Mouse (Mus musculus) MEL (cell line): ENCODE measurements around the gene Alg5. TPM values are rescaled to one million over a fixed set of nuclear protein-coding genes. Genes with fewer than 3 reads are reported as not detected.
A peak's percentile ranks its signal among the peaks of the same experiment; 100 is the strongest.

Experiments used
- DNase-seq: peaks from one replicate; pipeline ENCODE4 v3.0.0; 2011; ENCODE audit warnings: low read depth, low spot score
- H3K27ac ChIP-seq: 2 replicates; pipeline ENCODE4 v1.5.1; 2012; ENCODE audit warnings: low read depth, mild to moderate bottlenecking, control low read depth, low read length, moderate library complexity; ENCODE audit not compliant: control insufficient read depth
- H3K27me3 ChIP-seq, 2 experiments: fragments of 150-350 bp in 1 of 2; sonication (generic) in 1 of 2; 2 replicates each; pipeline ENCODE4 v1.6.1; 2012; ENCODE audit warnings: low read length in 2 of 2, mild to moderate bottlenecking in 2 of 2, improper control_type of control experiment in 1 of 2, moderate library complexity in 1 of 2; ENCODE audit not compliant: insufficient read depth in 2 of 2, control insufficient read depth in 1 of 2
- H3K36me3 ChIP-seq, 2 experiments: 2 replicates each; pipeline ENCODE4 v1.6.1; 2012 to 2014; ENCODE audit warnings: low read length in 2 of 2, improper control_type of control experiment in 1 of 2, inconsistent platforms in 1 of 2, mild to moderate bottlenecking in 1 of 2; ENCODE audit not compliant: insufficient read depth in 2 of 2, control insufficient read depth in 1 of 2
- H3K4me1 ChIP-seq, 2 experiments: fragments of 150-350 bp in 1 of 2; sonication (generic) in 1 of 2; 2 replicates each; pipeline ENCODE4 v1.6.1; 2012; ENCODE audit warnings: low read length in 2 of 2, improper control_type of control experiment in 1 of 2, mild to moderate bottlenecking in 1 of 2; ENCODE audit not compliant: insufficient read depth in 2 of 2, control insufficient read depth in 1 of 2
- H3K4me3 ChIP-seq, 2 experiments: fragments of 150-350 bp in 1 of 2; sonication (generic) in 1 of 2; 2 replicates each; pipeline ENCODE4 v1.5.1; 2012; ENCODE audit warnings: low read depth in 2 of 2, low read length in 2 of 2, mild to moderate bottlenecking in 2 of 2, moderate library complexity in 2 of 2, control low read depth in 1 of 2, improper control_type of control experiment in 1 of 2; ENCODE audit not compliant: control insufficient read depth in 1 of 2, insufficient read depth in 1 of 2
- H3K79me2 ChIP-seq: 2 replicates; pipeline ENCODE4 v1.6.1; 2012; ENCODE audit warnings: mild to moderate bottlenecking, low read length, moderate library complexity; ENCODE audit not compliant: control insufficient read depth, poor library complexity, insufficient read depth
- H3K9ac ChIP-seq: 2 replicates; pipeline ENCODE4 v1.6.1; 2012; ENCODE audit warnings: low read depth, mild to moderate bottlenecking, control low read depth, low read length, moderate library complexity; ENCODE audit not compliant: control insufficient read depth, poor library complexity, severe bottlenecking
- H3K9me3 ChIP-seq: fragments of 150-350 bp; sonication (generic); replicated peaks from 2 replicates; pipeline ENCODE4 v1.6.1; 2012; ENCODE audit warnings: mild to moderate bottlenecking, low read length, improper control_type of control experiment, moderate library complexity; ENCODE audit not compliant: insufficient read depth
- BHLHE40 ChIP-seq: IDR thresholded peaks from 2 replicates; pipeline ENCODE4 v1.6.1; 2012; ENCODE audit warnings: low read depth, mild to moderate bottlenecking, inconsistent platforms, low read length, improper control_type of control experiment, borderline replicate concordance
- CTCF ChIP-seq, 3 experiments: IDR thresholded peaks in 2 of 3; conservative IDR thresholded peaks in 1 of 3; 2 replicates each; pipeline ENCODE4 v1.5.1; 2011 to 2012; ENCODE audit warnings: low read length in 3 of 3, low read depth in 2 of 3, mild to moderate bottlenecking in 2 of 3, improper control_type of control experiment in 1 of 3, inconsistent platforms in 1 of 3, mixed read lengths in 1 of 3, moderate library complexity in 1 of 3; ENCODE audit not compliant: control insufficient read depth in 1 of 3, insufficient read depth in 1 of 3, poor library complexity in 1 of 3, severe bottlenecking in 1 of 3
- E2F4 ChIP-seq: IDR thresholded peaks from 2 replicates; pipeline ENCODE4 v1.6.1; 2011; ENCODE audit warnings: low read depth, low read length, improper control_type of control experiment, borderline replicate concordance
- ELF1 ChIP-seq: IDR thresholded peaks from 2 replicates; pipeline ENCODE4 v1.6.1; 2014; ENCODE audit warnings: low read depth, mild to moderate bottlenecking, inconsistent platforms, low read length, improper control_type of control experiment, moderate library complexity
- GABPA ChIP-seq: IDR thresholded peaks from 2 replicates; pipeline ENCODE4 v1.6.1; 2012; ENCODE audit warnings: low read depth, mild to moderate bottlenecking, inconsistent platforms, low read length, improper control_type of control experiment, moderate library complexity
- GATA1 ChIP-seq: IDR thresholded peaks from 2 replicates; pipeline ENCODE4 v1.6.1; 2011; ENCODE audit warnings: low read depth, low read length, improper control_type of control experiment
- HCFC1 ChIP-seq: IDR thresholded peaks from 2 replicates; pipeline ENCODE4 v1.6.1; 2012; ENCODE audit warnings: low read depth, mild to moderate bottlenecking, inconsistent platforms, low read length, improper control_type of control experiment, moderate library complexity
- JUND ChIP-seq: IDR thresholded peaks from 2 replicates; pipeline ENCODE4 v1.6.1; 2011; ENCODE audit warnings: low read depth, mild to moderate bottlenecking, improper control_type of control experiment, low read length
- MAFK ChIP-seq: IDR thresholded peaks from 2 replicates; pipeline ENCODE4 v1.6.1; 2011; ENCODE audit warnings: low read depth, mild to moderate bottlenecking, low read length, improper control_type of control experiment, borderline replicate concordance
- MAZ ChIP-seq: IDR thresholded peaks from 2 replicates; pipeline ENCODE4 v1.6.1; 2012; ENCODE audit warnings: low read depth, mild to moderate bottlenecking, inconsistent platforms, low read length, improper control_type of control experiment
- MEF2A ChIP-seq: IDR thresholded peaks from 2 replicates; pipeline ENCODE4 v1.6.1; 2014; ENCODE audit warnings: low read depth, mild to moderate bottlenecking, inconsistent platforms, low read length, improper control_type of control experiment; ENCODE audit not compliant: poor library complexity, insufficient replicate concordance, severe bottlenecking; ENCODE audit errors: extremely low read depth
- MXI1 ChIP-seq: IDR thresholded peaks from 2 replicates; pipeline ENCODE4 v1.6.1; 2011; ENCODE audit warnings: mild to moderate bottlenecking, low read depth, low read length, improper control_type of control experiment
- MYC ChIP-seq: IDR thresholded peaks from 2 replicates; pipeline ENCODE4 v1.6.1; 2011; ENCODE audit warnings: low read depth, mild to moderate bottlenecking, low read length, improper control_type of control experiment, moderate library complexity
- NELFE ChIP-seq: IDR thresholded peaks from 2 replicates; pipeline ENCODE4 v1.6.1; 2011; ENCODE audit warnings: low read depth, low read length, improper control_type of control experiment
- NRF1 ChIP-seq: IDR thresholded peaks from 2 replicates; pipeline ENCODE4 v1.6.1; 2014; ENCODE audit warnings: low read depth, mild to moderate bottlenecking, inconsistent platforms, low read length, improper control_type of control experiment, moderate library complexity; ENCODE audit not compliant: poor library complexity, insufficient read depth, severe bottlenecking
- POLR2A ChIP-seq, 2 experiments: IDR thresholded peaks; 2 replicates each; pipeline ENCODE4 v1.6.1; 2011 to 2012; ENCODE audit warnings: low read length in 2 of 2, mild to moderate bottlenecking in 2 of 2, control low read depth in 1 of 2, improper control_type of control experiment in 1 of 2, low read depth in 1 of 2, moderate library complexity in 1 of 2; ENCODE audit not compliant: control insufficient read depth in 1 of 2, insufficient read depth in 1 of 2, poor library complexity in 1 of 2
- POLR2AphosphoS2 ChIP-seq: IDR thresholded peaks from 2 replicates; pipeline ENCODE4 v1.6.1; 2011; ENCODE audit warnings: low read length, improper control_type of control experiment
- RAD21 ChIP-seq: IDR thresholded peaks from 2 replicates; pipeline ENCODE4 v1.6.1; 2011; ENCODE audit warnings: mild to moderate bottlenecking, low read depth, low read length, improper control_type of control experiment
- RCOR1 ChIP-seq: IDR thresholded peaks from 2 replicates; pipeline ENCODE4 v1.6.1; 2012; ENCODE audit warnings: low read depth, mild to moderate bottlenecking, inconsistent platforms, low read length, improper control_type of control experiment
- SIN3A ChIP-seq: IDR thresholded peaks from 2 replicates; pipeline ENCODE4 v1.6.1; 2012; ENCODE audit warnings: low read length, improper control_type of control experiment, inconsistent platforms
- SMC3 ChIP-seq: IDR thresholded peaks from 2 replicates; pipeline ENCODE4 v1.6.1; 2011; ENCODE audit warnings: low read depth, low read length, improper control_type of control experiment
- TAL1 ChIP-seq: IDR thresholded peaks from 2 replicates; pipeline ENCODE4 v1.6.1; 2012; ENCODE audit warnings: mild to moderate bottlenecking, inconsistent platforms, low read length, moderate library complexity, mixed read lengths
- TBP ChIP-seq: IDR thresholded peaks from 2 replicates; pipeline ENCODE4 v1.8.0; 2011; ENCODE audit warnings: low read depth, low read length, improper control_type of control experiment
- TCF12 ChIP-seq: IDR thresholded peaks from 2 replicates; pipeline ENCODE4 v1.6.1; 2014; ENCODE audit warnings: low read depth, mild to moderate bottlenecking, inconsistent platforms, low read length, improper control_type of control experiment, moderate library complexity
- UBTF ChIP-seq: IDR thresholded peaks from 2 replicates; pipeline ENCODE4 v1.6.1; 2012; ENCODE audit warnings: low read depth, mild to moderate bottlenecking, inconsistent platforms, low read length, improper control_type of control experiment, moderate library complexity, borderline replicate concordance; ENCODE audit not compliant: insufficient read depth
- USF1 ChIP-seq: IDR thresholded peaks from 2 replicates; pipeline ENCODE4 v1.6.1; 2014; ENCODE audit warnings: low read depth, mild to moderate bottlenecking, inconsistent platforms, low read length, improper control_type of control experiment, moderate library complexity
- ZC3H11A ChIP-seq: IDR thresholded peaks from 2 replicates; pipeline ENCODE4 v1.6.1; 2012; ENCODE audit warnings: low read depth, mild to moderate bottlenecking, inconsistent platforms, low read length, improper control_type of control experiment
- ZKSCAN1 ChIP-seq: IDR thresholded peaks from 2 replicates; pipeline ENCODE4 v1.6.1; 2012; ENCODE audit warnings: low read depth, mild to moderate bottlenecking, inconsistent platforms, low read length, improper control_type of control experiment, moderate library complexity
- ZMIZ1 ChIP-seq: IDR thresholded peaks from 2 replicates; pipeline ENCODE4 v1.6.1; 2012; ENCODE audit warnings: low read depth, mild to moderate bottlenecking, inconsistent platforms, low read length, improper control_type of control experiment, moderate library complexity
- ZNF384 ChIP-seq: IDR thresholded peaks from 2 replicates; pipeline ENCODE4 v1.6.1; 2012; ENCODE audit warnings: low read depth, mild to moderate bottlenecking, inconsistent platforms, low read length, improper control_type of control experiment
- polyA plus RNA-seq, 2 experiments: library from polyadenylated mRNA; stranded (reverse) in 1 of 2; unstranded in 1 of 2; fragments of >175 nt in 1 of 2; fragments of >200 nt in 1 of 2; gene quantifications; 2 replicates each; pipeline versions ENCODE4 v1.2.1 to v1.2.4; 2012; ENCODE audit warnings: low replicate concordance in 2 of 2, low read depth in 1 of 2; ENCODE audit not compliant: insufficient read length in 2 of 2, insufficient read depth in 1 of 2, missing spikeins in 1 of 2
- total RNA-seq: library from RNA; depleted of rRNA; stranded (reverse); fragments of 300-350 nt; gene quantifications from 2 replicates; pipeline ENCODE4 v1.2.3, GENCODE M21; 2012

Alg5 gene
- total and polyA plus RNA-seq, 3 experiments = 34.8 to 44.0 TPM; not detected in 1

DNA sequence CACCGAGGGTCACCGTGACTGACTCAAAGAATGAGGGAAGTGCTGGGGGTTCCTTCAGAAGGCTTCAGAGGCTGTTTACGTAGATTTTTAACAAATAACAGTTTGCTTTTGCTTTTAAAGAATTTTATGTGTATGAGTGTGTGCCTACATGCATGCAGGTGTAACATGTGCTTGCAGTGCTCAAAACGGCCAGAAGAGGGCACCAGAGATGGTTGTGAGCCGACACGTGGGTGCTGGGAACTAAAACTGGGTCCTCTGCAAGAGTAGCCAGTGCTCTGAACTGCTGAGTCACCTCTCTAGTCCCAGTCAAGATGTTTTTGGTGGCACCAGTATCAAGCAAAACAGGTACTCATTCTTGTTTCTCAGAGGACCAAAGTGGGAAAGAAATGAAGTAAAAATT, 38.3 kb downstream of the Alg5 start:
- H3K36me3 ChIP-seq = peaks cover 0 to 9% of the 10 kb centered on the region in 2 experiments; a peak in 2 of 4 replicates
- H3K4me1 ChIP-seq = peaks cover 0 to 14% of the 10 kb centered on the region in 2 experiments; a peak in 3 of 4 replicates
- no peaks in the 10 kb centered on the region for H3K27me3 ChIP-seq
- H3K27ac ChIP-seq = no peak overlapping the region
- H3K4me3 ChIP-seq = no peak overlapping the region
- H3K9ac ChIP-seq = no peak overlapping the region
- H3K79me2 ChIP-seq = no peaks in the 10 kb centered on the region
- TF ChIP-seq MYC (0 out of 2 replicates have a peak, but pooled peaks have one; percentile 26), CTCF (IDR thresholded peaks at IDR 0.05 in 2 of 3, conservative IDR thresholded peaks at IDR 0.05 in 1 of 3; ENCODE audit: control insufficient read depth in 1 of 3, insufficient read depth in 1 of 3, low read depth in 2 of 3, low read length in 3 of 3, poor library complexity in 1 of 3, severe bottlenecking in 1 of 3) (peak; percentile 35 to 46 (median 36)), MEF2A (no peak)
- TF ChIP-seq, all 39 proteins: peak for 2
- H3K9me3 ChIP-seq = no peaks in the 10 kb centered on the region
- peak; percentile 39 for DNase-seq

DNA sequence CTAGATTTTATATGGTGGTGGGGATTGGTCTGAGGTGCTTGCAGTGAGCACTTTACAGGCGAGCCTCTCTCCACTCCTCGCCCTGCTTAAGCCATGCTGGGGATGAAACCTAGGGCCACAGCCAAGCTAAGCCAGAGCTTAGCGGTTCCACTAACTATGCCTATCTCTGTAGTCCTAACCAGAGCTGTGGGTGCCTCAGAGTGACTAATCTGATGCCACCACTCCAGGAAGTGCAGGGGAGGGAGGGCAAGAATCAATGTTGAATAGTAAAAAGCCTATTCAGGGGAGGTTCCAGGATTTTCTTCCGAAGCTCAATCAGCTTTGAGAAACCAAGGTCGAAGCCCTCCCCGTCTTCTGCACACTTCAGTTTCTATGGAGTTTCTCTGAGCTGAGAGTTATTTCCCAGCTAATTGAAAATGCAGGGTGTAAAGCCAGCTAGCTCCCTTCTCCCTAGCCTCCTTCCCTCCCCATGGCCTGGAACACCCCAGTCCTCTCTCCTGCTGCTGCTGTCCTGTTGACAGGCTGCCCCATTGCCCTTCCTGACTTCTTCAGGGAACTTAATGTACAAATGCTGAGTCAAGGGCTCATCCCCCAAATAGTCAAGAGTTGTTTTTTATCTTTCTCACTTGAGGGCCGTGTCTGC, 40.8 kb downstream of the Alg5 start:
- Histone ChIP-seq H3K9ac (0 out of 2 replicates have a peak overlapping the region, but pooled peaks have one; percentile 5), H3K4me3 (peak overlapping the region in 1 of 2 experiments; percentile 17; a peak in 1 of 4 replicates), H3K9me3 (no peaks in the 10 kb centered on the region), H3K36me3 (peaks cover 0 to 9% of the 10 kb centered on the region in 2 experiments; a peak in 2 of 4 replicates), H3K4me1 (peaks cover 0 to 9% of the 10 kb centered on the region in 2 experiments; a peak in 3 of 4 replicates), H3K27ac (no peak overlapping the region; the same call in 1 of the 2 replicates), H3K79me2 (no peaks in the 10 kb centered on the region), H3K27me3 (no peaks in the 10 kb centered on the region)
- peak; percentile 69 for DNase-seq
- TF ChIP-seq RCOR1 = peak; percentile 84
- TF ChIP-seq MAFK = no peak
- TF ChIP-seq SMC3 = no peak
- TF ChIP-seq ELF1 = peak; percentile 77
- TF ChIP-seq RAD21 = no peak
- TF ChIP-seq GATA1 = peak; percentile 62; the same call in 1 of the 2 replicates
- 0 out of 2 replicates have a peak, but pooled peaks have one; percentile 13 for TF ChIP-seq SIN3A
- no peak for TF ChIP-seq MYC
- TF ChIP-seq GABPA = no peak
- no peak for TF ChIP-seq TBP
- TF ChIP-seq ZC3H11A = no peak
- no peak for TF ChIP-seq MEF2A
- TF ChIP-seq MAZ = no peak
- TF ChIP-seq NELFE = no peak
- TF ChIP-seq ZNF384 = no peak
- TF ChIP-seq BHLHE40 = no peak
- no peak for TF ChIP-seq HCFC1
- no peak for TF ChIP-seq ZMIZ1
- TF ChIP-seq ZKSCAN1 = no peak
- TF ChIP-seq NRF1 = no peak
- no peak for TF ChIP-seq USF1
- TF ChIP-seq TAL1 = no peak
- no peak for TF ChIP-seq E2F4
- peak; percentile 51; the same call in 1 of the 2 replicates for TF ChIP-seq TCF12
- TF ChIP-seq JUND = no peak
- no peak for TF ChIP-seq UBTF
- no peak for TF ChIP-seq MXI1
- no peak for TF ChIP-seq POLR2AphosphoS2
- no peak for TF ChIP-seq POLR2A (IDR thresholded peaks at IDR 0.05; ENCODE audit: control insufficient read depth in 1 of 2, insufficient read depth in 1 of 2, low read depth in 1 of 2, low read length in 2 of 2, poor library complexity in 1 of 2)
